Mouse (Mus musculus): Measurements from ENCODE around the gene Rasgrp3.
"Not testable (repeated sequence)": the region's sequence is repeated elsewhere in the genome, so short reads cannot be mapped to it uniquely, and the experiment has no call there.

Rasgrp3 gene

DNA sequence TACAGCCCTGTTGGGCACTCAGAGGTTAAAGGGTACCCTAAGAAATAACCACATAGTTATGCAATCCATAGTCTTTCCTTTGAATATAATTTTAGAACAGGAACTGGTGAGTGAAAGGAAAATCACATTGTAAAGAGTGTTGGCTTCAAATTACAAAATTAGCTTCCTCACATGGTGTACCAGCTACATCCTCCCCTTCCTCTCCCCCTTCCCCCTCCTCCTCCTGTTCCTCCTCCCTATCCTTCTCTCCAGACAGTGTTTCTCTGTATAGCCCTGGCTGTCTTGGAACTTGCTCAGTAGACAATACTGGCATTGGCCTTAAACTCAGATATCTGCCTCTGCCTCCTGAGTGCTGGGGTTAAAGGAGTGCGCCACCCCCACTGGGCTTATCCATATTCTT lies 26.1 kb downstream of the Rasgrp3 start:
- DNase-seq (ENCODE audit: low spot score): no peak

- not testable (repeated sequence) for DNase-seq (ENCODE audit: low spot score)
Measured at GRCm38 (mm10) chr17:75463223-75463622, 27.5 kb downstream of the Rasgrp3 start.

- peak; percentile 50 for DNase-seq (ENCODE audit: low spot score)
Measured at GRCm38 (mm10) chr17:75463645-75464044, 27.9 kb downstream of the Rasgrp3 start.

DNA sequence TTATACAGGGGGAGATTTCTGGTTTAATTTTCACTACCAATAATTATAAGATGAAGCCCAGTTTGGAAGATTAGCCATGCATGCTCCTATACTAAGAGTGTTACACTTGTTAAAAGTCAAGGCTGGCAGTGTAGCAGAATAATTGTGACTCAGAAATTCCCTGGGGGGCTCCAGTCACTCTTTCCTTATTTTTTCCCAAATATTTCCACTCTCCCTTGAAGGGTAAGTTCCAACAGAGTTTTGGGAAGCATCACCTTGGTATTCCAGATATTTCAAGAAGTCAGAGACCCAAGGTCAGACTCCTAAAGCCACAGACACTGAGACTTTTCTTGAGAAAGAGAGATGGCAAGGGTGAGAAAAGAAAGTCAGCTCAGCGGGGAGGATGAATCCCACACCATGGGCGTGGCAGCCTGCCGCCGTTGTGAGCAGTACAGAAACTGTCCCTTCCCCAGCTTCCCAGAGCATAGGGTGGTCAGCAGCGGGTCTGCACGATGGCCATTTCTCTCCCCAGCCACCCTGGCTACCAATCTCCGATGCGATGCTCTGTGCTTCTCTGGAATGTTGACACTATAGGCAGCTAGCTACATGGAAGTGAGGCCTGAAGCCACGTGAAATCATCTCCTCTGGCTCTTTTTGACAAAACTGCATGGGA lies 28.8 kb downstream of the Rasgrp3 start:
- no peak for DNase-seq (ENCODE audit: low spot score)

GRCm38 (mm10) chr17:75464983-75465634 lies 29.4 kb downstream of the Rasgrp3 start:
- peak; percentile 80 for DNase-seq (ENCODE audit: low spot score)

- DNase-seq (ENCODE audit: low spot score): no peak
Measured at GRCm38 (mm10) chr17:75465635-75465997, 29.9 kb downstream of the Rasgrp3 start.

DNA sequence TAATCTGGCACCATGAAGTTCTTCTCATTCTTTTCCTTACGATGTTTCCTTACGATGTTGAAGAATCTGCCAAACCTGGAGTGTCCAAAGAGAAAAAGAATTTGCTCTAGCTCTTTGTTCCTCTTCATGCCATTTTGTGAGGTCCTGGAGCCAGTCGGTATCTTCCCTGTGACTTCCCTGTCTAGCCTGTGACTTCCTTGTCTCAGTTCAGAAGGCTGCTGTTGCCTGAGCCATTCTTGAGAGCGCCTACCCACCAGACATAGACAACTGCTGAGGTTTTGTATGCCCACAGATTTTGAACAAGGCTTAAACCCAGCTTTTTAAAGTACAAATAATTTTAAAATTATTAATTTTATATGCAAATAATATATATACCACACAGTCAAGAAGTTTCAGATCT lies 31.3 kb downstream of the Rasgrp3 start:
- no peak for DNase-seq (ENCODE audit: low spot score)

DNA sequence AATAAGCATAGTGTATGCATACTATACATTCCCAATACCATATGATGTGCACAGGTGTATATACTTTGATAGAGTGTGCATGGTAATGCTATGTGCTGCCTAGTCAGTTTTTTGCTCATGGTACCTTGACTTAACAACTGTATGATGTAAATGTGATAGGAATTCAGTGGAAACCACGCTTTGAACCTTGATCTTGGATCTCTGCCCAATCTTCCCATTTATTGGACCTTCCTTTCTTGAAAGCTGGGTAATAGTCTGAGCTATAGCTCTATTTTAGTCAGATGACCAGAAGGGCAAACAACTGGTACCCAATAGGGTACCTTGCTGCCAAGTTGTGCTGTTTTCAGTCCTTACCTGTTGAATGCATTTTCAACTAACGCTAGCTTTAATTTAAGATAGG lies 31.8 kb downstream of the Rasgrp3 start:
- no peak for DNase-seq (ENCODE audit: low spot score)

DNA sequence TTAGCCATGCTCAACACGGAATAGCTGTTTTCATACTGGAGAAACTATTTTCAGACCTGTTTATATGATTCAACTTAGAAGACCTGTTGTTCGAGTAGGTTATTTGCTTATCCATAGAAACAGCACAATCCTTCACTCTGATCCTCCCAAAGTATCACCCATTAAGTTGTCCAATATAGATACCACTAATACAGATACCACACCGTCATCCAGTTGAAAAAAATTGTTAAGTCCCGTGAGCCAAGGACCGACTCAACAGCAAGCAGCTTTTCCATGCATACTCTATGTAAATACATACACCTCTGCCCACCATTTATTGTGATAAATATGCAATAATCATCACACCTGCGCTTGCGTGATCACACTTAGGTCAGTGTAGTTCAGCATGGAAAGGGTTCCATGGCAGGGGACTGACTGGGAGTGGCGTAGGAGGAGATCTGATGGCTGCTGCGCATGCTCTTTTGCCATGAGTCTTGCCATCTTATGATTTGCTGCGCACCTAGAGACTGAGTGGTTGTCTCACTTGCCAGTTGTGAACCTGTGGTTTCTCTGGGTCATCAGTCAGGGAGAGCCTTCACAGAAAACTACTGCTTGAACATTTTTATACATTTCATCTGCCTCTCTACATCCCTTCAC lies 32.9 kb downstream of the Rasgrp3 start:
- DNase-seq (ENCODE audit: low spot score): no peak

DNA sequence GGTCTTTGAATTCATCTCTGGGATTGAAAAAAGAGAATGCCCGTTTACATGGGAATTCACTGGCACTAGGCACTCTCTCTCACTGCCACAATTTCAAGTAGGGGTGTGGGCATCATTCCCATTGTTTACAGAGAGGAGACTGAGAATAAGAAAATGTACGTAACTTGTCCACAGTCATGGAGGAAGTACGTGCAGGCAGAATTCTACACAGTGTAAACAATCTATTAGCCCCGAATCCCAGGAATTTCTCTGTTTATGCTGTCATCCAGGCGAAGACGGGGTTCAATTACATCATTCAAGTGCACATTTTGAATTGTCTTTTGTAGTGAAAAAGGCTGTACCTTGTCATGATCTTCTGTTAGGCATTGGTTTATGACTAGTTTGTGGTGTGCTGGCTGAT lies 34.6 kb downstream of the Rasgrp3 start:
- no peak for DNase-seq (ENCODE audit: low spot score)

GRCm38 (mm10) chr17:75470885-75471610 lies 35.4 kb downstream of the Rasgrp3 start:
- DNase-seq (ENCODE audit: low spot score): no peak

DNA sequence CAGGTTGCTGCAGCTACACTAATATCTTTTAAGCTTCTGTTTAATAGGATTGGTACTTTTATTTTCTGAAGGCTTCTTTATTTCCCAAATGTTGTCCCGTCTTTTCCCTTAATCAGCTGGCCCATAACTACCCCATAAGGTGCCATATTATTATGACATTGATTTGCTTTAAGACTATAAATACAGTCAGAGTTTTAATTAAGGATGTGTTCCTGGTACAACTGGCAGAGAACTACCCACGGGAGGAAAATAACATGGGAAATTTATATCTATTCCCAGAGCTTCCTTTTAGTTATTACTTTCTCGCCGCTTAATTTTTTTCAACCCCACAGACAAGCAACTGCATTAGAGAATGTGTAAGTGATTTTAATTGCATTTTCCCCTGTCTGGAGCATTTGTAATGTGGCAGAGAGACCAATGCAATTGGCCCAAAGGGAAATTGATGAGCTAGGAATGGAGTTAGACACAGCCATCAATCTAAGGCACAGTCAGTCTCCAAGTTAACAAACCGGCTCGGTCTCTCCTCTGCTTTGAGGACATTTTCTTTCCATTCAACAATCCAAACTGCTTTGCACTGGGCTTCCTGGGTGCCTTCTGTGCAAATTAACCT lies 36.1 kb downstream of the Rasgrp3 start:
- DNase-seq (ENCODE audit: low spot score): no peak

GRCm38 (mm10) chr17:75472379-75472778 lies 36.7 kb downstream of the Rasgrp3 start:
- DNase-seq (ENCODE audit: low spot score): peak; percentile 33

- no peak for DNase-seq (ENCODE audit: low spot score)
Measured at GRCm38 (mm10) chr17:75475985-75476384, 40.3 kb downstream of the Rasgrp3 start.

- DNase-seq (ENCODE audit: low spot score): no peak
Measured at GRCm38 (mm10) chr17:75476736-75477416, 41.2 kb downstream of the Rasgrp3 start.

DNA sequence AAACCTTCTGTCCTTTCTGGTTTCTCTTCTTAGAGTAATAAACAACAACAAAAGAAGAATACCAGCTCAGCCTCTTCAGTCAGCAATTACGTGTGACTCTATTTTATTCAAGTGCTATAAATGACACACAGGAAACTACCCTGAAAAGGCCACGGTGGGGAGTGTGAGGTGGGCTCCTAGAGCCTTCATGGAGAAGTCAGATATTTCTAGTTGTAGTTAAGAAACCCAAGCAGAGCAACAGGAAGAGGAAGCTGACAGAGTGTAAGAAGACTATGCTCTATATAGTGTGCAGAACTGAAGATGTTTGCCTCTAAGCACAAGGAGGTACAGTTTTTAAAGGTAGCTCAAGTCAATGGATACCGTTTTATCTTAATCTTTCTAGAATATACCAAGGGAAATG lies 42.0 kb downstream of the Rasgrp3 start:
- DNase-seq (ENCODE audit: low spot score): no peak

- DNase-seq (ENCODE audit: low spot score): no peak
Measured at GRCm38 (mm10) chr17:75478836-75479235, 43.1 kb downstream of the Rasgrp3 start.

- DNase-seq (ENCODE audit: low spot score): no peak
Measured at GRCm38 (mm10) chr17:75479663-75480062, 44.0 kb downstream of the Rasgrp3 start.

GRCm38 (mm10) chr17:75480379-75480778 lies 44.7 kb downstream of the Rasgrp3 start:
- no peak for DNase-seq (ENCODE audit: low spot score)

DNA sequence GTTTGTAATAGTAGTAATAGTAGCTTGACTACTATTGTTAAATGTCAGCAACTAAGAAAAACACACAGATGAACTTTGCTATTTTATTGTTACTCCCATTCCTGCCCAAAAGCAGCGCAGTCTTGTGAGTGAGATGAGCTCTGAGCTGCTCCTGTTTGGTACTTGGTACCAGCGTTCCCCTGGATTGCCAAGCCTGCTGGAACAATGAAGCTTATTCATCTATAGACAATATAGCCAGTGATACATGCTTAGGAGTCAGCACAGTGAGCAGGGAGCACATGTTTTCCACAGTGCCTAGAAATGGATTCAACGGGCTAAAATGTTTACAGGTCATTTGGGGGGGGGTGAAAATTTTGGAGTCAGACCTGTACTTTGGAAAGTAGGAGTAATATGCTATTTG lies 50.5 kb downstream of the Rasgrp3 start:
- DNase-seq (ENCODE audit: low spot score): no peak

GRCm38 (mm10) chr17:75495213-75495612 lies 59.5 kb downstream of the Rasgrp3 start:
- DNase-seq (ENCODE audit: low spot score): no peak

DNA sequence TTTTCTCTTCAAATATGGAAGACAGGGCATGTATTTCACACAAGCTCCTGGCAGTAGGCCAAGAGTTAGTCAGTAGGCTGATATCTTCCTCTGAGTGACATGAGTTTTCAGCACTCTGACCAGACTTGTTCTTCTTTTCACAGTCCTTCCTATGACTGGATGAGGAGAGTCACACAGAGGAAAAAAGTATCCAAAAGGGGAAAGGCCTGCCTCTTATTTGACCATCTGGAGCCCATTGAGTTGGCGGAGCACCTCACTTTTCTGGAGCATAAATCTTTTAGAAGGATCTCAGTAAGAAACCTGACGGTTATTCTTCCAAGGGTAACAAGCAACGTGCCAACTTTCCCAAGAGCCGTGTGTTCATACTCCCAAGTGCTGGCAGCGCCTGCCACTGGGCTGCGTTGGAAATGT lies 62.5 kb downstream of the Rasgrp3 start:
- DNase-seq (ENCODE audit: low spot score): no peak

All from lung, postnatal 25 days (tissue).